Mouse (Mus musculus) thymus, postnatal 4 days (tissue): ENCODE measurements at regions not wholly inside any gene's neighbourhood (a gene's known extent, or its start where the extent isn't known, plus 50 kb on each side); places are given as distances from the start of the nearest gene placed in this dataset.

ENCODE experiments used
- DNase-seq: peaks from one replicate; pipeline ENCODE4 v3.0.0; 2021

GRCm38 (mm10) chr2:108913967-108914366 lies 366.6 kb upstream of the Kif18a start:
- DNase-seq: no peak

DNA sequence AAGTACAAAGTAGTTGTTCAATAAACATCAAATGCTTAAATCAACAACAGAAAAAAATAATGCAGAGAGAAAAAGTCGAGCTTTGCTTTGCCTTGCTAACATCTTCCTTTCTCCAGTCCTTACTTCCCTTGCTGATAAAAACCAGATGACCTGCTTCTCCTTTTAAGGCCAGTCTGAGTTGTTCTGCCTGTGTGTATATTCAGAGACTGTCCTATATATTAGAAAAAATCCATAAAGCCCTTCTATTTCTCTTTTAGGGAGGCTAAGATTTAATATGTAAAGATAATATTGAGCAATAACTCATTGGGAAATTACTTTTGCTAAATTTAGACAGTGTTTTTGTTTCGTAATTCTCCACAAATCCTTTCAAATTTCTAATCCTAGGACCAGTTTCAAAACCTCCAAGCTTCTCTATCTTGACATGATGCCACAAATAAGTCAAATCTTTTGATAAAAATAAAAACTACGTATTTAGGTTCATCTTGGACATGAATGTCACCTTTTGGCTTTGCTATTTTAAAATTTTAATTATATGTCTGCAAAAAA lies 361.0 kb upstream of the Kif18a start:
- DNase-seq: no peak

- DNase-seq: no peak
Observed at GRCm38 (mm10) chr2:108920111-108920510, 360.4 kb upstream of the Kif18a start.

- DNase-seq: no peak
Observed at GRCm38 (mm10) chr2:108935981-108936762, 344.4 kb upstream of the Kif18a start.

- DNase-seq: no peak
Observed at GRCm38 (mm10) chr2:108980921-108981320, 299.6 kb upstream of the Kif18a start.

DNA sequence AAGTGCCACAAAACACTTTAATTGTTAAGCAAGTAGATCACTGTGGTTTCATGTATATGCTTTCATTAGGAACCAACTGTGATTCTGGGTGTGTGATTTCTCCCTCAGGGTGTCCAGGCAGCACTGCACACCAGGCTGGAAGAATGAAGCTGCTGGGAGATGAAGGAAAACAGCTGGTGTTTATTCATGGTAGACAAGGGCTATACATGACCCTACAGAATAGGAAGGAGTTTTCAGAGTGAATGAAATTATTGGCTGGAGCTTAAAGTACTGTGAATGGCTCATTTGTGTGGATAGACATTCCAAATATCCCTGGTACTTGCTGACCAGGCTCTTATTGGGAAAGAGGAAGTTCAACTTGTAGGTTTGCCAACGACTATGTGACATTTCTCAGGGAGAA lies 264.3 kb upstream of the Kif18a start:
- DNase-seq: no peak

DNA sequence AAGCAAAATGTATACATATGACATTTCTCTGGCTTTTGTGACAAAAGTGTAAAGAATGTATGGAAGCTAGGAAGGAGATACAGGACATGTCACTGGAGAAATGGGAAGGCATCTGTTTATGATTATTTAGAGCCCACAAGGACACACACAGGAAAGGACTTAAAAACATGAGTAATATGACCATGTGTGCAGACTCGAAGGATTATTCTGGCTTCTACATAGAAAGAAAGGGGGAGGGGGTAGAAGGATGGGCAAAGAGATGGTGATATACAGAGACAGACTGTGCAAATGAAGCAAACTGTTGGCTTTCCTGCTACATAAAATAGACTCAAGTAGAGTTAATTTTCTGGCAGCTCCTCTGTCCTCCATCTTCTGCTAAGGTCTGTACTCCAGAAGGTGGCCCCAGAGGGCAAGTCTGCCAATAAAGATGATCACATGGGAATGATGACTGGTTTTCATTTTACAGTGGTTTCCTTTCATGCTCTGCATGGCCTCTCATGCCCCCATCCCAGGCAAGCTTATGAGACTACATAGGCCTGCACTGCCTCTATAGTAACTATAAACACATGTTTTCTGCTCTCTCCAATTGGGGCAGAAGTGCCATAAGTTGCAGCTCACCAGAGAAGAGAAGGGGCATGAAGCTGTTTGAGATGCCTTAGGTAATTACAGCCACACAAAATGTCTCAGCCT lies 263.4 kb upstream of the Kif18a start:
- no peak for DNase-seq

DNA sequence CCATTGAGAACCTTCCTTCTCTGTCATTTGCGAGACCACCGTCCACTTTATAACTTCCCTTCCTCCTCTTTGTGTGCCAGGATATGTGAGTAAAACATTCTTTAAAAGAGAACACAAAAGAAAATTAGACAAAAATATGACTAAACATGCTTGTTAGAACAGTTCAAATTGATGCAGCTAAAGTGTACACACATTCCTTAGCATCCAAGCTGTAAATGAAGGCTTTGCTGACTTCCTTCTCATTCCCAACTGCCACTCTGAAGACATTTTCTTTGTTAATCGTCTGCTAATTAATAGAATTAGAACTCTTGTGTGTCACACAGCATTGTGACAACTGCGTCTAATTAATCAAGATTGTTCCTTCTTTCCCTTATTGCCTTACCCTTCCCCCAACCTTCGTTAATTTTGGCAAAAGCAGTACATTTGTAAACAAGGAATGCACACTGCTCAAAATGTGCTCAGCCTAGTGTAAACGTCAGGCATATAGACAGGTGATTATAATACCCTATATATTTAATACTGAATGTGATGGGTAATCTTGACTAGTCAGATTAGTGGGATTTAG lies 242.3 kb upstream of the Kif18a start:
- DNase-seq: no peak
